Mouse (Mus musculus) G1E (cell line): ENCODE measurements at regions not wholly inside any gene's neighbourhood (a gene's known extent, or its start where the extent isn't known, plus 50 kb on each side); places are given as distances from the start of the nearest gene placed in this dataset.

ENCODE experiments used
- CTCF ChIP-seq: IDR thresholded peaks from 2 replicates; pipeline ENCODE4 v1.5.1; 2012; ENCODE audit warnings: low read depth, low read length, inconsistent platforms, mixed read lengths
- GATA1 ChIP-seq: IDR thresholded peaks from 2 replicates; pipeline ENCODE4 v1.6.1; 2012; ENCODE audit warnings: borderline replicate concordance, low read length, inconsistent platforms, mixed read lengths
- POLR2AphosphoS5 ChIP-seq: IDR thresholded peaks from 2 replicates; pipeline ENCODE4 v1.6.1; 2012; ENCODE audit warnings: low read depth, low read length, inconsistent platforms; ENCODE audit not compliant: insufficient replicate concordance

DNA sequence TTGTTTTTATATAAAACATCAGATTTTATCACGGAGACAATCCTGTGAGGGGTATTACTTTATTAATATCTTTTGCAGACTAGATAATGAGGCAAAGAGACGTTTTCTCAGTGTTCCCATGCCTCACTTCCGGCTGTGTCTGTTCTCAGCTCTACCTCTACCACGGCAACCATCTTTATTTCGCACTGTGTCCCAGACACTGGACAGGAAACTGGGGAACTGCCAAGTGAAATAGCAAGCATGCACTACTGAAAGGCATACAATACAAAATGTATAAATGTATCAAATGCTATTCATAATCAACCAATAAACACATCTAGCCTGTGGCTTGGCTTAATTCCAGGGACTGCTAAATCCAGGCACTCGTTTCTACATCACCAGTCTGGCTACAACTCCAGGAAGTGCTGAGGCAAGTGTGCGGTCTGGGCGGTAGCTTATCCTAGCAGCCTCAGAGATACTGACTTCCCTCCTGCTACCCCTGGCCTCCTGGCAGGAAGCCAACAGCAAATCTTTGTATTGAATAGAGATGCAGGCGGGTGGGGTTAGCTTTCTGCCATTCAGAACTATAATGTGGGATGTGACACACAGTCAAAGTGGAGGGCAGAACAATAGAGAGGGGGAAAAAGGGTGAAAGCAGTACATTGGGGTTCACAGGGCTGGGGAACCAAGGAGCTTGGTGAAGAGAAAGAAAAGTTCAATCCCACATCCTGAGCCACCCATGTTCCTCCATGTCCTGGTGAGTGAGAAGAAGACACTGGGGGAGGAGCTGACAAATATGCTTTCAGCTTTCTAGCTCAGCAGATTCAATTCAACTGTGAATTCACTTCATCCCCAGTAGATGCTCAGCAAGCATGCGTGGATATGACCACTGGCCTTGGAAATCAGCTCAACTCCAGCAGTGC is 164.0 kb upstream of the F930015N05Rik start:
- TF ChIP-seq CTCF (no peak), GATA1 (no peak), POLR2AphosphoS5 (no peak)
